Mouse (Mus musculus) hindbrain, postnatal 0 days (tissue): Measurements from ENCODE around the gene Tma7. TPM values are rescaled to one million over a fixed set of nuclear protein-coding genes. Genes with fewer than 3 reads are reported as not detected.

Experiments used
- ATAC-seq: fragments of 200-750 bp; cut with Nextera tagmentation; 2 replicates; pipeline ENCODE4 v1.8.0; 2017; ENCODE audit warnings: mild to moderate bottlenecking, moderate TSS enrichment, moderate library complexity
- DNase-seq: peaks from one replicate; pipeline ENCODE4 v3.0.0-alpha.2; 2015; ENCODE audit warnings: low spot score
- H3K27ac ChIP-seq: fragments of 300-500 bp; sonication (generic); 2 replicates; pipeline ENCODE4 v1.5.1; 2014; ENCODE audit warnings: mild to moderate bottlenecking
- H3K27me3 ChIP-seq: fragments of 300-500 bp; sonication (generic); 2 replicates; pipeline ENCODE4 v1.6.1; 2014; ENCODE audit warnings: low read length, mixed read lengths; ENCODE audit not compliant: insufficient read depth
- H3K36me3 ChIP-seq: fragments of 300-500 bp; sonication (generic); 2 replicates; pipeline ENCODE4 v1.6.1; 2014; ENCODE audit warnings: low read length, mixed read lengths; ENCODE audit not compliant: insufficient read depth
- H3K4me1 ChIP-seq: fragments of 300-500 bp; sonication (generic); 2 replicates; pipeline ENCODE4 v1.6.1; 2014; ENCODE audit warnings: antibody characterized with exemption, low read length, mixed read lengths; ENCODE audit not compliant: insufficient read depth
- H3K4me2 ChIP-seq: fragments of 300-500 bp; sonication (generic); 2 replicates; pipeline ENCODE4 v1.6.1; 2014; ENCODE audit warnings: low read depth, mild to moderate bottlenecking, low read length, moderate library complexity, mixed read lengths
- H3K4me3 ChIP-seq: fragments of 300-500 bp; sonication (generic); 2 replicates; pipeline ENCODE4 v1.5.1; 2014; ENCODE audit warnings: low read length
- H3K9ac ChIP-seq: fragments of 300-500 bp; sonication (generic); replicated peaks from 2 replicates; pipeline ENCODE4 v1.6.1; 2014; ENCODE audit warnings: mild to moderate bottlenecking, low read length, moderate library complexity, mixed read lengths
- H3K9me3 ChIP-seq: fragments of 300-500 bp; sonication (generic); 2 replicates; pipeline ENCODE4 v1.6.1; 2016; ENCODE audit warnings: low read length, mixed read lengths
- CTCF ChIP-seq: IDR thresholded peaks from 2 replicates; pipeline ENCODE4 v1.5.1; 2016; ENCODE audit warnings: antibody characterized with exemption, control low read depth, low read depth
- WGBS: fragments of 180-500 bp; shearing (Covaris S2); extraction: QIAGEN DNeasy Blood & Tissue Kit; methylation state at CpG from one replicate; pipeline ENCODE4 v1.1.7; 2014; 5-methylcytosine and 5-hydroxymethylcytosine counted together
- polyA plus RNA-seq: library from polyadenylated mRNA; unstranded; fragments of >200 nt; fragmentation: Nextera tagmentation; extraction: Ambion mirVana; gene quantifications from 2 replicates; pipeline ENCODE4 v1.2.1, GENCODE M21; 2015
- total RNA-seq: library from RNA; depleted of rRNA; stranded (reverse); fragments of >200 nt; gene quantifications from 2 replicates; pipeline ENCODE4 v1.2.3, GENCODE M21; 2014

Gene Tma7
- total and polyA plus RNA-seq, 2 experiments from 2014 or later: 73.8 to 764 TPM

DNA sequence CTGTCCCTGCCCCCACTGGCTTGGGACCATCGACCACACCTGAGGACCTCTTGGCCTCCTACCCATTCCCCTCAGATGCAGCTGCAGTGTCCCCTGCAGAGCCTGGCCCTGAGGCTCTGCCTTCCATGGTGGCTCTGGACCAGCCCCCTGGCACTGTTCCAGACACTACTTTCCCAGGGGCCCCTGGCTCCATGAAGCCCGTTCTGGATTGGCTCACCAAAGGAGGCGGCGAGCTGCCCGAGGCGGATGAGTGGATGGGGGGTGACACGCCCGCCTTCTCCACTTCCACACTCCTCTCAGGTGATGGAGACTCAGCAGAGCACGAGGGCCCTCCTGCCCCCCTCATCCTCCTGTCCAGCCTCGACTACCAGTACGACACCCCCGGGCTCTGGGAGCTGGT is 22.6 kb upstream of the Tma7 start:
- Histone ChIP-seq H3K9ac (no peak overlapping the region), H3K27me3 (no peaks in the 10 kb centered on the region), H3K9me3 (no peaks in the 10 kb centered on the region), H3K4me1 (no peaks in the 10 kb centered on the region), H3K4me3 (no peak overlapping the region), H3K27ac (peak overlapping the region; percentile 63; the same call in 1 of the 2 replicates), H3K36me3 (peaks cover 33% of the 10 kb centered on the region), H3K4me2 (no peak overlapping the region)
- peak; percentile 66 for DNase-seq
- TF ChIP-seq CTCF: no peak
- 53% methylated on average over 12 of the region's 12 CpGs for WGBS
- ATAC-seq: peak; percentile 57

DNA sequence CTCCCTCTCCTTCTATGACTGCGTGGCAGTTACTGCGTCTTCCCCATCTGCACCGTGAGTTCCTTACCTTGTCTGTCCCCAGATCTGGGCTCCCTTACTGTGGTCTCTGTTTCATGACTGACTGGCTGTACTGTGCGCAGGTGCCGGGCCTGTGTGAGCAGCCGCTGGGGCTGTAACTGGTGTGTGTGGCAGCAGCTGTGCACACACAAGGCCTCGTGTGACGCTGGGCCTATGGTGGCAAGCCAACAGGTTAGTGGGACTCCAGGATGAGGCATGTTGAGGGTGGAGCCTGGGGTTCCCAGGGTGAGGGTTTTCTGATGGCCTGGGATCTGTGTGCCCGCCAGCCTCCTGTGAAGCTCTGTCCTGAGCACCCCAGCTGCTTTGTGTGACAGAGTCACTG is 21.7 kb upstream of the Tma7 start:
- Histone ChIP-seq H3K4me1 (peaks cover 2% of the 10 kb centered on the region; the same call in 1 of the 2 replicates), H3K27ac (no peak overlapping the region), H3K4me3 (no peak overlapping the region), H3K9me3 (no peaks in the 10 kb centered on the region), H3K36me3 (peaks cover 24% of the 10 kb centered on the region), H3K27me3 (no peaks in the 10 kb centered on the region), H3K4me2 (no peak overlapping the region), H3K9ac (no peak overlapping the region)
- DNase-seq: no peak
- 87% methylated on average over 9 of the region's 9 CpGs for WGBS
- TF ChIP-seq CTCF: no peak
- no peak for ATAC-seq

- Histone ChIP-seq H3K4me2 (no peak overlapping the region), H3K36me3 (peaks cover 16% of the 10 kb centered on the region; the same call in 1 of the 2 replicates), H3K27ac (peak overlapping the region; percentile 26; the same call in 1 of the 2 replicates), H3K4me3 (no peak overlapping the region), H3K9me3 (no peaks in the 10 kb centered on the region), H3K9ac (no peak overlapping the region), H3K4me1 (peaks cover 8% of the 10 kb centered on the region; the same call in 1 of the 2 replicates), H3K27me3 (no peaks in the 10 kb centered on the region)
- ATAC-seq: no peak
- no peak for TF ChIP-seq CTCF
- WGBS: 66% methylated on average over 7 of the region's 7 CpGs
- DNase-seq: no peak
Observed at GRCm38 (mm10) chr9:109103250-109103649, 20.9 kb upstream of the Tma7 start.

DNA sequence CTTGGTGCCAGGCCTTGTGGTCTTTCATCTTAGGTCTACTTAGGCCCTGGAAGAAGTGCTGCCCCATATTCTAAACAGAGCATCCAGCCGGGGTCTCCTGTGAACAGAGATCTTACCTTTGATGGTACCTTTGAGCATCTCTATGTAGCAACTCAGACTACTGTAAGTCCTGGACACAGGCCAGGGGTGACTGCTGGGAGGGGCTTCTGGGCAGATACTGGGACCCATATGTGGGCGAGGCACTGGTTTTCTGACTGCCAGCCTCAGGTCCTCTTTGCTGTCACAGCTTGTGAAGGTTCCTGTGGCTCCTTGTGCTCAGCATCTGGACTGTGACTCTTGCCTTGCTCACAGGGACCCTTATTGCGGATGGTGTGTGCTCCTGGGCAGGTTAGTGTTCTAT is 20.2 kb upstream of the Tma7 start:
- H3K4me1 ChIP-seq: peaks cover 14% of the 10 kb centered on the region; the same call in 1 of the 2 replicates

GRCm38 (mm10) chr9:109101933-109102445 is 19.6 kb upstream of the Tma7 start:
- peaks cover 14% of the 10 kb centered on the region; the same call in 1 of the 2 replicates for H3K36me3 ChIP-seq
- peaks cover 18% of the 10 kb centered on the region; the same call in 1 of the 2 replicates for H3K4me1 ChIP-seq
- no peak for ATAC-seq
- H3K4me2 ChIP-seq: no peak overlapping the region
- no peak overlapping the region for H3K4me3 ChIP-seq
- H3K9me3 ChIP-seq: no peaks in the 10 kb centered on the region
- no peak overlapping the region for H3K27ac ChIP-seq
- TF ChIP-seq CTCF: no peak
- no peaks in the 10 kb centered on the region for H3K27me3 ChIP-seq
- no peak for DNase-seq
- H3K9ac ChIP-seq: no peak overlapping the region
- 90% methylated on average over 5 of the region's 5 CpGs for WGBS

More for the DNA sequence above, 20.2 kb upstream of the Tma7 start:
- no peak for TF ChIP-seq CTCF
- H3K4me3 ChIP-seq: no peak overlapping the region
- H3K27ac ChIP-seq: peak overlapping the region; percentile 26; the same call in 1 of the 2 replicates
- no peaks in the 10 kb centered on the region for H3K27me3 ChIP-seq
- ATAC-seq: no peak
- WGBS: 88% methylated on average over 3 of the region's 3 CpGs
- no peaks in the 10 kb centered on the region for H3K9me3 ChIP-seq
- DNase-seq: no peak
- no peak overlapping the region for H3K4me2 ChIP-seq
- H3K36me3 ChIP-seq: peaks cover 14% of the 10 kb centered on the region; the same call in 1 of the 2 replicates
- H3K9ac ChIP-seq: no peak overlapping the region

- TF ChIP-seq CTCF: no peak
- Histone ChIP-seq H3K4me3 (no peak overlapping the region), H3K9ac (no peak overlapping the region), H3K4me2 (no peak overlapping the region), H3K27me3 (no peaks in the 10 kb centered on the region), H3K4me1 (peaks cover 18% of the 10 kb centered on the region; the same call in 1 of the 2 replicates), H3K9me3 (no peaks in the 10 kb centered on the region), H3K27ac (no peak overlapping the region), H3K36me3 (peaks cover 9% of the 10 kb centered on the region; the same call in 1 of the 2 replicates)
- no peak for DNase-seq
- WGBS: 90% methylated on average over 20 of the region's 20 CpGs
- ATAC-seq: no peak
Observed at GRCm38 (mm10) chr9:109100307-109100928, 18.0 kb upstream of the Tma7 start.

- peaks cover 18% of the 10 kb centered on the region; the same call in 1 of the 2 replicates for H3K4me1 ChIP-seq
- H3K9me3 ChIP-seq: no peaks in the 10 kb centered on the region
- no peak overlapping the region for H3K4me3 ChIP-seq
- H3K36me3 ChIP-seq: peaks cover 9% of the 10 kb centered on the region; the same call in 1 of the 2 replicates
- H3K9ac ChIP-seq: no peak overlapping the region
- peak overlapping the region; percentile 70 for H3K4me2 ChIP-seq
- no peak for TF ChIP-seq CTCF
- ATAC-seq (no peak), DNase-seq (peak; percentile 73)
- WGBS: 23% methylated on average over 6 of the region's 6 CpGs
- H3K27ac ChIP-seq: peak overlapping the region; percentile 99
- H3K27me3 ChIP-seq: no peaks in the 10 kb centered on the region
Observed at GRCm38 (mm10) chr9:109098969-109099368, 16.6 kb upstream of the Tma7 start.
